Mouse (Mus musculus): ENCODE results near the gene Prr29. TPM values are rescaled to one million over a fixed set of nuclear protein-coding genes. Genes with fewer than 3 reads are reported as not detected.
"Not testable (repeated sequence)": the region's sequence is repeated elsewhere in the genome, so short reads cannot be mapped to it uniquely, and the experiment has no call there.

Prr29 gene
- total RNA-seq (2015) (not detected in 2 replicates), total RNA-seq (2017) (not detected in 2 replicates)

DNA sequence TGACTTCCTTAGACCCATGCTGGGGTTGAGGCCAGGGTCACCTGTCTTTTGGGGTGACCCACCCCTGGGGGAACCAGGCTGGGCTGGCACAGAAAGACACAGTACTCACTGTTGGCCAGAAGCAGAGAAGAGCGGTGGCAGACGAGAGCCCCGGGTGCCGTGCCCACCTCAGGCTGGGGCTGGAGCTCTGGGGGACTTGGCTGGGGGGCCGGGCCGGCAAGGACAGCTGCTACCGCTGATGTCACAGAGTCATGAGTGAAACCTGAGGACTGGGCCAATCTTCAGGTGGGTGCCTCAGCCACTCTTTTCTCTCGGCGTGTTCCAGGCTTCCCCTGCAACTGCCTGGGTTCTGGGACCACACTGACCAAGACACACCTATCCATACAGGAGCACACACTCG lies at the start of gene Prr29:
Gene Prr29, plus strand, starts transcription at position 107 of the 400 bp plus-strand sequence.
- no peak for ATAC-seq (replicated peaks; ENCODE audit: poor library complexity)

DNA sequence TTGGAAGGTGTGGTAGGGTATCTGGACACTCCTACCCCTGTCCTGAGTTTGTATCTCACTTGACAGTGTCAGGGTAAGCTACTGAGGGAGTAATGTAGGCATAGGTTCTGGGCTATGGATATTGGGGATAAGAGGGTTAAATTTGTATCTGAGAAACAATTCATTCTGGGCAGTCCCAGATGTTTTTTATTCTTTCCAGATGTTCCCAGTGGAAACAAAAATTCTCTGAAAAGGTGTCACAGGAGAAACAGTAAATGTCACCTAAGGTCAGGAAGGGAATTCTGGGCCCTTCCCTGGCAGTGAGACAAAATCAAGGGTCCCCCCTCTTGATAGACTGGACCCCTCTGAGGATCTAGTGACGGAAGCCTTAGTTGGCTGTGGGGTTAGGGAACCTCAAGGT lies 48.9 kb upstream of the Prr29 start:
- no peak for ATAC-seq (replicated peaks; ENCODE audit: poor library complexity)

DNA sequence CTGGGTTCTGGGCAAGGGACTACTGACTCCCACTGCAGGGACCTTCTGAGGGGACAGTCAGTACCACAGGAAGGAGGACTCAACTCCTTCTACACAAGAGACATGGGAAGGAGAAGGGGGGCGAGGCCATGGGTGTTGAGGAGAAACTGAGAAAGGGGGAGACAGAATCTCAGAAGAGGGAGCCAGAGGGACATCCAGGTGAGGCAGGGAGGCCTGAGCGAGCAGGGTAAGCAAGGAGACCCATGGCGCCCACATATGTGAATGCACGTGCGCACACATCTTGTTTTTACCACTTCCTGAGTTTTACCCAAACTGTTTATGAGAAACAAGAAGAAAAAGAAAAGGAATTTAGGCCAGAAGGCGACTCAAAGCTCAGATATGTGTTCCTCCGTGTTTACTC lies 47.5 kb upstream of the Prr29 start:
- no peak for ATAC-seq (replicated peaks; ENCODE audit: poor library complexity)

DNA sequence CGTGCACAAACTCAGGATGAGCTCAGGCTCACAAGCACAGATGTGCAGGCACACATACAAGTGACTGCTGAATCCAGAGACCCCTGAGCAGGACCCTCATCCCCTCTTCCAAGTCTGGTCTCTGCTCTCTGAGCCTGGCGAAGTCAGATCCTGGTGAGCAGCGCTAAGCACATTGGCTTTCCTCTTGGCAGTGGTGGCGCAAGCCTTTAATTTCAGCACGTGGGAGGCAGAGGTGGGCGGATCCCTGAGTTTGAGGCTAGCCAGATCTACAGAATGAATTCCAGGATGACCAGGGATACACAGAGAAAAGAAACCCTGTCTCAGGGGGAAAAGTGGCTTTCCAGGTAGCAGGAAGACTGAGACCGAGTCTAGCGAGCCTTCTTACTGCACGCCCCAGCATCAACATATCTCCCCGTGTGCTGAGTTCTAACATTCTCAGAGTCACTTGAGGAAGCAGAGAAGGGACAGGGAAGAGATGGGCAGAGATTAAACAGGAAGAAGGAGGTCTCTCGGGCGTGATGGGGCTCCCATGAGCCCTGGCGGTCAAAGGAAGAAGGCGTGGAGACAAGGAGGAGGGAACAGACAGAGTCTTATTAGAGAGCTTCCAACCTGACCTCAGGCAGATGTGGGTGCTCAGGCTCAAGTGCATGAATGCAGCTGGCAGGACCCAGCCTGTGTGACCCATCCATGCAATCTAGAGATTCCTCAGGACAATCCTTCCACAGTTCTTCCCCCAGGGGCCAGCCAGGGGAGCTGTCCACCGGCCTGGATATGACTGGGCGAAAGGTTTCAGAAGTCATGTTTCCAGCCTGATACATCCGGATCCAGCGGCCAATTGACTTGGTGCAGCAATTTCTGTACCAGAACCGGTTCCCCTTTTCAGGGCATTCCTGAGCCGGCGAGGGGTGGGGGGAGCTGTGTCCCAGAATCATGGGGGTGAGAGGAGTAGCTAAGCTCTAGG lies 46.6 kb upstream of the Prr29 start:
- ATAC-seq (replicated peaks; ENCODE audit: poor library complexity) = peak; percentile 67

DNA sequence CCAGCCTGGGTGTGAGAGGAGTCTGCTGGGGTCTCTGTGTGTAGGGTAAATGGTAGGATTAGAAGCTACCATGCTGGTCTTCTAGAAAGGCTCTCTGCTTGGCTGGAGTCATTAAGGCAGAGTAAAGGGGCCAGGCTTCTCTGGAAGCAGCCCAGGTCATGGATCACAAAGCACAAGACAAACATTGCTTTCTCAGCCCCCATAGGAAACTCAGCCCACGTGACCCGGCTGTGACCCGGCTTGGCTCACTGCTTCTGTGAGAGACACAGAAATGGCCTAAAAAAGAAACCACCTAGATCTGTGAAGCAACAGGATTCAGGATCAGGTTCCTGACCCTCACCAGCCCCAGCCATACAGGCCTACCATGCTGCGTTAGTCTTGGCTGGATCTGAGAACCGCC lies 40.4 kb upstream of the Prr29 start:
- ATAC-seq (replicated peaks; ENCODE audit: poor library complexity) = no peak

- ATAC-seq (replicated peaks; ENCODE audit: poor library complexity) = peak; percentile 56
Measured at GRCm38 (mm10) chr11:106325566-106326206, 39.6 kb upstream of the Prr29 start.

- ATAC-seq (replicated peaks; ENCODE audit: poor library complexity) = no peak
Measured at GRCm38 (mm10) chr11:106326475-106326874, 38.8 kb upstream of the Prr29 start.

- no peak for ATAC-seq (replicated peaks; ENCODE audit: poor library complexity)
Measured at GRCm38 (mm10) chr11:106328521-106328920, 36.8 kb upstream of the Prr29 start.

DNA sequence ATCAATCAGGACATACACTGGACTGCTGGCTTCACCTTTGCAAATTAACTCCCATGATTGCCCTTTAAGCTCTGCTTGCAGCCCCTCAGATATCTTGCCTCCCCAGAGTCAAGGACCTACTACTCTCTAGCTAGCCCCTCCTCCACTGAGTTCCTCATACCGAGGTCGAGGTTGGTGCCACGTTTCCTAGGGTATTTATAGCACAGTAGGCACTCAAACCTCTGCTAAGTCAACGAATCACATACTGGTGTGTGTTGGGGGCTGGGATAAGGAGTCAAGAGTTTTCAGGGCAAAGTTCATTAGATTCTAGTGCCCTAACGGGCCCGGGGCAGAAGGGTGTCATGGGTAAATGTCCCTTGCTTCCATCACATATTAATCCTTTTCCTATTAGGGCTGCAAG lies 36.1 kb upstream of the Prr29 start:
- no peak; the same call in 1 of the 2 replicates for ATAC-seq (replicated peaks; ENCODE audit: poor library complexity)

GRCm38 (mm10) chr11:106329682-106330081 lies 35.6 kb upstream of the Prr29 start:
- peak; percentile 86 for ATAC-seq (replicated peaks; ENCODE audit: poor library complexity)

- no peak for ATAC-seq (replicated peaks; ENCODE audit: poor library complexity)
Measured at GRCm38 (mm10) chr11:106332458-106332857, 32.8 kb upstream of the Prr29 start.

- no peak; the same call in 1 of the 2 replicates for ATAC-seq (replicated peaks; ENCODE audit: poor library complexity)
Measured at GRCm38 (mm10) chr11:106334066-106334465, 31.2 kb upstream of the Prr29 start.

DNA sequence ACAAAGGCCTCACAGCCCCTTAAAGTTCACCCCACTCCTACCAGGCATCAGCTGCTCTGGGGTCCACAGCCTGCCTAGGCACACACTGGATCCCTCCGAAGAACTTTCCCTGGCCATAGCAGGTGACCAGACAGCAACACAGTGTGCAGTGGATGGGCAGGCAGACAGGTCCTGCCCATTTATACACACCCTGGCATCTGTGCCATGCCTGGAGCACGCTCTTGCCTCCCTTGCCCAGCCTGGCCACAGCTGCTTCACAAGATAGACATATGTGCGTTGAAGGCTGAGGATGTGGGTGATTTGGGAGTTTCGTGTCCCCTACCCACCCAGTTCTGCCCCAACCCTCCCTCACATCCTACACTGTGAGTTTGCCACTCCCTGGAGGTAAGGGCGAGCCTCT lies 27.2 kb upstream of the Prr29 start:
- no peak for ATAC-seq (replicated peaks; ENCODE audit: poor library complexity)

- ATAC-seq (replicated peaks; ENCODE audit: poor library complexity) = no peak
Measured at GRCm38 (mm10) chr11:106338870-106339269, 26.4 kb upstream of the Prr29 start.

- ATAC-seq (replicated peaks; ENCODE audit: poor library complexity) = not testable (repeated sequence)
Measured at GRCm38 (mm10) chr11:106339323-106339722, 25.9 kb upstream of the Prr29 start.

GRCm38 (mm10) chr11:106340990-106341520 lies 24.2 kb upstream of the Prr29 start:
- ATAC-seq (replicated peaks; ENCODE audit: poor library complexity) = peak; percentile 42

DNA sequence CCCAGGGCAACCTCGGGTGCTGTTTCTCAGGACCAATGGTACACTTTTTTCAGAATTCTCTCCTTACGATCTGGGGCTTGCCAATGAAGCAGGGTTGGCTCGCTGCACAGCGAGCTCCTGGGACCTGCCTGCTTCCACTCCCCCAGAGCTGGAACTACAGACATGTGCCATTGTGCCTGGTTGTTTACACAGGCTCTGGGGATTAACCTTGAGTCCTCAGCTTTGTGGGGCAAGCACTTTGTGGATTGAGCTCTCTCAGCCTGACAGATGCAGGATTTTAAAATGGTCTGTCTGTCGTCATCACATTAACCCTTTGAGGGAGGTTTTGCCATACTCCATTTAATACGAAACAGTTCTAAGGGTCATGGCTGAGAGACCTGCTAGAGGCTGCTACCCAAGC lies 20.4 kb upstream of the Prr29 start:
- ATAC-seq (replicated peaks; ENCODE audit: poor library complexity) = no peak

- peak; percentile 67 for ATAC-seq (replicated peaks; ENCODE audit: poor library complexity)
Measured at GRCm38 (mm10) chr11:106349772-106350171, 15.5 kb upstream of the Prr29 start.

DNA sequence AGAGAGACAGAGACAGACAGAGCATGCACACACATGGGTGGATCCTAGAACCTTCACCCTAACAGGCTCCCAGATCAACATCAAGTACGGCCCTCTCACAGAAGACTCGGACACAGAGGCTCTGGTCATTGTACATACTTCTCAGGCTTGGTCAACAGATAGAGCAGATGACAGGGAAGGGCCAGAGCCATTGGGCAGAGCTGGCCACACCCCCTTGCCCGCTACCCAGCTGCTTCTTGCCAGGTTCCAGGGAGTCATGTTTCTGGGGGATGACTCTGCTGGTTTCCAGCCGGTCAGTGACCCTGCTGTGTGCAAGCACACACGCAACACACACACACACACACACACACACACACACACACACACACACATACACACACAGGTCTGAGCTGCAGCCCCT lies 14.4 kb upstream of the Prr29 start:
- no peak for ATAC-seq (replicated peaks; ENCODE audit: poor library complexity)

DNA sequence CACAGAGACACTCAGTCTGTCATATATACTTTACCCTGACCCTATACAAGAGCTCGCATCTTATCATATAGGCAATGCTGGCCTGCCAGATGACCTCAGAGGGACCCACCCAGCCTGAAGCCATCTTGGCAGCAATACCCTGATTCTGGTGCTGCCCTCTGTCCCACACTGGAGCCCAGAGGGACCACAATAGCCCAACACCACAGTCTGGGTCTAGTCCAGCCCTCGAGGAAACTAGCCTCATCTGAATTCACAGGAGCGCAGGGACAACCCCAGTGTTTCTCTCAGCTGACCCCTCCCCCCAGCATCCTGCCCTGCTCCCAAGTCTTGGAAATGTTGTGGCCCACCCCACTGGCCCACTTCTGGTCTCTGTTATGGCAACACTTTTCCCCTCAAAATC lies 14.0 kb upstream of the Prr29 start:
- ATAC-seq (replicated peaks; ENCODE audit: poor library complexity) = no peak

GRCm38 (mm10) chr11:106351941-106352340 lies 13.3 kb upstream of the Prr29 start:
- ATAC-seq (replicated peaks; ENCODE audit: poor library complexity) = no peak

DNA sequence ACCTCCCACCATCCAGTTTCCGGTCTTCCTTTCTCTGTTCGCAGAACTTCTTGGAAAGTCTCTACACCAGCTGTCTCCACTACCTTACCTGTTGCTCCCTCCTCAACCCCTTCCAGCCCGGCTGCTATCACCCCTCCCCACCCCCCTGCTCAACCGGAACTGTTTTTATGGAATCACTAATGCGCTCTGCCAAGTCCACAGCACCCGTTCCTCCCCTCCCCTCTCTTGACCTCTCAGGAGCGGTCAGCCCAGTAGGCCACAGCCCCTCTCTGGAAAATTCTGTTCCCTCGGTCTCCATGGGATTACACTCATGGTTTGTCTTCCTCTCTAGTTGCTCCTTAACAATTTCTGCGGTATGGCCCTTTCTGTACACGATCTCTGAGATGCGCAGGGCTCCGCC lies 12.1 kb upstream of the Prr29 start, which contains the start of gene Scn4a:
Gene Scn4a, minus strand, starts transcription at position 101 of the 400 bp plus-strand sequence.
- ATAC-seq (replicated peaks; ENCODE audit: poor library complexity) = no peak

Measured in megakaryocyte progenitor cell, adult 5-6 weeks (primary cell).